Mouse (Mus musculus): Measurements from ENCODE around the gene Chmp5. TPM values are rescaled to one million over a fixed set of nuclear protein-coding genes. Genes with fewer than 3 reads are reported as not detected.

The Chmp5 gene
- total and polyA plus RNA-seq, 2 experiments = 12.0 to 78.5 TPM

DNA sequence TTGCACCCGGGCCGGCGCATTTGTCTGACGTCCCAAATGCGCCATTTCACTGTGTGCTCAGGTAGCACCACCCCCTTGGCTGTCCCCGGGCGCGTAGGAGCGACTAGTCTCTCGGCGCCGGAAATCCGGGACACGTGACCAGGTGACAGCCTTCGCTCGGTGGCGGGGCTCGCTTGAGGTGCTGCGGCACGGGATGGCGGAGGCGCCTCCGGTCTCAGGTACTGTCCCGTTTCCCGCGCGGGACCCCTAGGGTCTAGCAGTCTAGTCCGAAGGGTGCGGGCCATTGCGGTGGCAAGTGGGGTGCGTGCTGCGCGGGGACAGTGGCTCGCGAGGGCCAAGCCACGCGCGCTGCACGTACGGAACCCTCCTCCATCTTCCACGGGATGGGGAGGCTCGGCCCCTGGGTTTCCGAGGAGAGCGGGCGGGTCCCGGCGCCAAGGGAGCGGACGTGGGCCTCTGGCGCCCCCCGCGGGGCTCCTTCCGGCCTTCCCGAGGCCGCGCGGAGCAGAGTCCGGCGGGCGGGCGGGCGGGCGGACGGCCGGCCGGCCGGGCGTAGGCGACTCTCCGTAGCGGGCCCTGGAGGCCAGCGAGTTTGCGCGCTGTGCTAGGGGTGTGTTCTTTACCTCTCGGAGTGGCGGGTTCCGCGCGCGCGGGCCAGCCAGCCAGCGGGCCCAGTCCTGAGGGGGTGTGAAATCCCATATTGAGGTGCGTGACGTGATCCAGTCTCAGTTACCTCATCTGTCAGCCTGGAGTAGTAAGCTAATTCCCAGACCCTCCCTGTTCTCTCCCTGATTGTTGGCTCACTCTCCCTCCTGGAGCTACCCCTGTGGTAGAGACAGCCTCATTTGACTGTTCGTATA, 22.9 kb downstream of the Chmp5 start, which contains the start of gene Nfx1:
TSS of gene Nfx1 (plus strand) at position 65 of the 860 bp plus-strand sequence.
- H3K4me3 ChIP-seq (ENCODE audit: insufficient read depth, low read depth, low read length) = peak within 1 kb of the TSS; percentile 98
- WGBS = under 1% methylated on average over 85 of the region's 85 CpGs
- TF ChIP-seq POLR2A (IDR thresholded peaks at IDR 0.05; ENCODE audit: extremely low read depth, insufficient read depth, low read length) (peak; percentile 81), CTCF (IDR thresholded peaks at IDR 0.05; ENCODE audit: low read depth, low read length) (no peak)
- peaks cover 4% of the 10 kb centered on the region; the same call in 1 of the 2 replicates for H3K36me3 ChIP-seq (ENCODE audit: control insufficient read depth, insufficient read depth, low read length)
- H3K79me2 ChIP-seq (ENCODE audit: control insufficient read depth, insufficient read depth, low read length) = peaks cover 17% of the 10 kb centered on the region
- H3K4me1 ChIP-seq (ENCODE audit: control insufficient read depth, insufficient read depth, low read length) = peaks cover 23% of the 10 kb centered on the region
- peak; percentile 90 for DNase-seq (ENCODE audit: extremely low read depth, low read depth, low spot score)
- H3K27me3 ChIP-seq (ENCODE audit: control insufficient read depth, insufficient read depth, low read length) = no peaks in the 10 kb centered on the region
- peak within 1 kb of the TSS; percentile 97 for H3K27ac ChIP-seq (replicated peaks; ENCODE audit: insufficient read depth, low read depth, low read length)
- H3K9ac ChIP-seq (ENCODE audit: low read depth, low read length) = peak within 1 kb of the TSS; percentile 96

DNA sequence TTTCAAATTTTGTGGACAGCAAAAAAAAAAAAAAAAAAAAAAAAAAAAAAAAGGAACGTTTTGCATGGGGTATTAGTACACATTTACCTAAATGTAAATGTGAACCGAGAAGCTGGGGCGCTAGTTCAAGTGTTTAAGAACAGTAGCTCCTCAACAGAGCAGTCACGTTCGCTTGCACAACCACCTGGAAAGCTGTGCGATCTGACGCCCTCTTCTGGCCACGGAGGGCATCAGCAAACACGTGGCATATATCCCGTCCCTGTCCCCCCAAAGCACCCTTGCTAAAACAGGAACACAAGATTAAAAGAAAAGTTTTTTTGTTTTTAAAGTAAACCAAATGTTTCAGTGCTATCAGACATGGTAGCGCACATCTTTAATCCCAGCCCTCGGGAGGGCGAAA, 23.5 kb downstream of the Chmp5 start:
- no peaks in the 10 kb centered on the region for H3K27me3 ChIP-seq (ENCODE audit: control insufficient read depth, insufficient read depth, low read length)
- 20% methylated on average over 13 of the region's 13 CpGs for WGBS
- peak overlapping the region; percentile 98 for H3K4me3 ChIP-seq (ENCODE audit: insufficient read depth, low read depth, low read length)
- peak overlapping the region; percentile 96; the same call in 1 of the 2 replicates for H3K9ac ChIP-seq (ENCODE audit: low read depth, low read length)
- H3K36me3 ChIP-seq (ENCODE audit: control insufficient read depth, insufficient read depth, low read length) = peaks cover 3% of the 10 kb centered on the region; the same call in 1 of the 2 replicates
- H3K27ac ChIP-seq (replicated peaks; ENCODE audit: insufficient read depth, low read depth, low read length) = peak overlapping the region; percentile 80
- no peak for TF ChIP-seq POLR2A (IDR thresholded peaks at IDR 0.05; ENCODE audit: extremely low read depth, insufficient read depth, low read length)
- peak; percentile 85 for TF ChIP-seq CTCF (IDR thresholded peaks at IDR 0.05; ENCODE audit: low read depth, low read length)
- DNase-seq (ENCODE audit: extremely low read depth, low read depth, low spot score) = peak; percentile 42
- H3K4me1 ChIP-seq (ENCODE audit: control insufficient read depth, insufficient read depth, low read length) = peaks cover 23% of the 10 kb centered on the region
- peaks cover 19% of the 10 kb centered on the region for H3K79me2 ChIP-seq (ENCODE audit: control insufficient read depth, insufficient read depth, low read length)

GRCm38 (mm10) chr4:40974011-40974410, 25.8 kb downstream of the Chmp5 start:
- TF ChIP-seq POLR2A (IDR thresholded peaks at IDR 0.05; ENCODE audit: extremely low read depth, insufficient read depth, low read length) = no peak
- TF ChIP-seq CTCF (IDR thresholded peaks at IDR 0.05; ENCODE audit: low read depth, low read length) = no peak
- Histone ChIP-seq H3K36me3 (ENCODE audit: control insufficient read depth, insufficient read depth, low read length) (peaks cover 14% of the 10 kb centered on the region), H3K4me1 (ENCODE audit: control insufficient read depth, insufficient read depth, low read length) (peaks cover 27% of the 10 kb centered on the region), H3K27me3 (ENCODE audit: control insufficient read depth, insufficient read depth, low read length) (no peaks in the 10 kb centered on the region), H3K27ac (replicated peaks; ENCODE audit: insufficient read depth, low read depth, low read length) (no peak overlapping the region), H3K9ac (ENCODE audit: low read depth, low read length) (no peak overlapping the region), H3K4me3 (ENCODE audit: insufficient read depth, low read depth, low read length) (no peak overlapping the region), H3K79me2 (ENCODE audit: control insufficient read depth, insufficient read depth, low read length) (peaks cover 24% of the 10 kb centered on the region)
- no peak for DNase-seq (ENCODE audit: extremely low read depth, low read depth, low spot score)
- WGBS = 35% methylated on average over 1 of the region's 1 CpGs

GRCm38 (mm10) chr4:40975678-40976077, 27.5 kb downstream of the Chmp5 start:
- Histone ChIP-seq H3K36me3 (ENCODE audit: control insufficient read depth, insufficient read depth, low read length) (peaks cover 29% of the 10 kb centered on the region), H3K27ac (replicated peaks; ENCODE audit: insufficient read depth, low read depth, low read length) (peak overlapping the region; percentile 96), H3K9ac (ENCODE audit: low read depth, low read length) (peak overlapping the region; percentile 48), H3K4me3 (ENCODE audit: insufficient read depth, low read depth, low read length) (no peak overlapping the region), H3K79me2 (ENCODE audit: control insufficient read depth, insufficient read depth, low read length) (peaks cover 28% of the 10 kb centered on the region), H3K27me3 (ENCODE audit: control insufficient read depth, insufficient read depth, low read length) (no peaks in the 10 kb centered on the region), H3K4me1 (ENCODE audit: control insufficient read depth, insufficient read depth, low read length) (peaks cover 26% of the 10 kb centered on the region)
- DNase-seq (ENCODE audit: extremely low read depth, low read depth, low spot score) = peak; percentile 98
- TF ChIP-seq POLR2A (IDR thresholded peaks at IDR 0.05; ENCODE audit: extremely low read depth, insufficient read depth, low read length) (no peak), CTCF (IDR thresholded peaks at IDR 0.05; ENCODE audit: low read depth, low read length) (no peak)
- WGBS = 28% methylated on average over 3 of the region's 3 CpGs

DNA sequence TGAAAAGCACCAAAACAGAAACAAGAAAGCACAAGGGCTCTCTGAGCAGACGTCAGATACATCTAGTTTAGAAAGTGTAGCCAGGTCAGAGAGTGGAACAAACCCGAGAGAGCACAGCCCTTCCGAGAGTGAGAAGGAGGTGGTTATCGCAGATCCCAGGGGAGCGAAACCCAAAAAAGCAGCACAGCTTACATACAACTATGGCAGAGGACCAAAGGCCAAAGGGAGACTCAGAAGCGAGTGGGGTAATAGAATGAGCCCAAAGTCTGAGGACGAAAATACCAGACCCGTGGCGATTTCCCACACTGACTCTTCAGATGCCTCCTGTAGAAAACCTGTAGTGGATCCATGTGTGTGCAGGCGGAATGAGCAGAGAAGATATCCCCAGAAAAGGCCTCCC, 28.4 kb downstream of the Chmp5 start:
- 40% methylated on average over 10 of the region's 10 CpGs for WGBS
- TF ChIP-seq POLR2A (IDR thresholded peaks at IDR 0.05; ENCODE audit: extremely low read depth, insufficient read depth, low read length) = no peak
- TF ChIP-seq CTCF (IDR thresholded peaks at IDR 0.05; ENCODE audit: low read depth, low read length) = no peak
- H3K27me3 ChIP-seq (ENCODE audit: control insufficient read depth, insufficient read depth, low read length) = no peaks in the 10 kb centered on the region
- H3K36me3 ChIP-seq (ENCODE audit: control insufficient read depth, insufficient read depth, low read length) = peaks cover 34% of the 10 kb centered on the region
- H3K27ac ChIP-seq (replicated peaks; ENCODE audit: insufficient read depth, low read depth, low read length) = peak overlapping the region; percentile 82
- peaks cover 26% of the 10 kb centered on the region for H3K4me1 ChIP-seq (ENCODE audit: control insufficient read depth, insufficient read depth, low read length)
- H3K9ac ChIP-seq (ENCODE audit: low read depth, low read length) = peak overlapping the region; percentile 28; the same call in 1 of the 2 replicates
- DNase-seq (ENCODE audit: extremely low read depth, low read depth, low spot score) = peak; percentile 72
- no peak overlapping the region for H3K4me3 ChIP-seq (ENCODE audit: insufficient read depth, low read depth, low read length)
- peaks cover 24% of the 10 kb centered on the region for H3K79me2 ChIP-seq (ENCODE audit: control insufficient read depth, insufficient read depth, low read length)

Data from liver, adult 2 months (tissue).